Mouse (Mus musculus) adipose tissue, adult 10 weeks (tissue): ENCODE measurements around the gene Ostc. TPM values are rescaled to one million over a fixed set of nuclear protein-coding genes. Genes with fewer than 3 reads are reported as not detected.

Experiments used
- polyA plus RNA-seq: library from polyadenylated mRNA; stranded (reverse); fragments of 350-450 nt; fragmentation: Illumina TruSeq; extraction: RNeasy Lipid Tissue Mini Kit (QIAGEN cat#74804); gene quantifications from one replicate; pipeline ENCODE4 v1.2.3, GENCODE M21; 2014; ENCODE audit warnings: low read depth, low replicate concordance

Ostc gene
- polyA plus RNA-seq, result 119 TPM

DNA sequence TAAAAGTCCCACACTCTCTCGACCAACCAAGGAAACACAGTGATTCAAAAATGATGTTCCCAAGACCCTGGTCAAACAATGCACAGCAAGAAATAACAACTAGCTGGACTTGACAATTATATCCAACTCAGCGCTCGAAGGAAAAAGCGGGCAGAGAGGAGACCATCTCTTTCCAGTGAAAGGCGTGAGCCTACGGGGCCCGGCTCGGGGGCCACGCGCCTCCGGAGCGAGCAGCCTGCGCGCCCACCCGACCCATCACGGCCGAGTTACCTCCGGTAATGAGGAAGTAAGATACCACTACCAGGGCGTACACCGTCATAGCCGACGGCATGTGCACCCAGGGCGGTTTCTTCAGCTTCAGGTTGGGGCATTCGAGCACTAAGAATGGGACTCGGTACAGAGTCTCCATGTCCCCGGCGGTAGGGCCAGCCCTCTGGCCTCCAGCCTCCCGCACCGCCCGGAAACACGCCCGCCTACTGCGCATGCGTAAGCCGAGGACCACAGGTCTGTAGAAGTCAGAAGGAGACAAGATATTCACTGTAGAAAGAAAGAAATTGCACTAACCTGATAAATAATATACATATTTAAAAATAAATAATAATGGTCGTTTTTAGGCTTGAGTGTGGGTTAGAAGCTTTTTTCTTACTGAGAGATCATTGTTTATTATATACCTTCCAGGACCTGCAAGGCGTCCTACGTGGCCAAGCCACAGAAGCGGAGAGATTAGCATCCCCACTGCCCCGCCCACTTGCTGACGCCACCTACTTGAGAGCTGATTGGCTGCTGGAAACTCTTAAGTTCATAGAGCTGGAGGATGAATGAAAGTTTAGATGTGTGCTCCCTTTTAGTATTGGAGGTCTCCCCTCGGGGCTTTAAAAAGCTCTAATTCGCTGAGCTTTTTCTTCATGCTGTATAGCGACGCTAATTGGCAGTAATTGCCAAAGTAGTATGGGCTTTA lies at the start of gene Ostc:
Gene Ostc, minus strand, starts transcription at position 478 of the 958 bp plus-strand sequence.

DNA sequence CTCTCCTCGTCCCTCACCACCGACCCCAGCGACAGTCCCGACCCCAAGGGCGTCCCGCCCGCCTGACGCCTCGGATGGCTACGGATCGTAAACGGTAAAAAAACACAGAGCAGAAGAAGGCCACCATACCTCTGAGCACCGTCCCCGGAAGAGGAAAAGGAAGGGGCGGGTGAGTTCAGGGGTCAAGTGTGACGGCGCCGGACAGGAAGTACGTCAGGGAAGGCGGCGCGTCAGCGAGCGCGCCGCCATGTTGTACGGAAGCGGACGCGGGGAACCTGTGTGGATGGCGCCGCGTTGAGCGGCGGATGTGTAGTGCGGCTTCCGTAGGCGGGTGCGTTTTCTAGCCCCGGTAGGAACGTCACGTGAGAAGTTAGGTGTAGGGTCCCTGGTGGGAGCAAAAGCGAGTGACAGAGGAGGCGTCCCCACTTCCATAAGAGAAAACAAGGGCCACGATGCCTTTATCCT lies 21.0 kb upstream of the Ostc start, which contains the start of gene Rpl34:
Gene Rpl34, minus strand, starts transcription at position 210 of the 465 bp plus-strand sequence.

Other genes with a start within 250 kb of the Ostc start
- gene Etnppl, start 92.0 kb downstream of the Ostc start, polyA plus RNA-seq, result not detected
- 1,088 TPM for gene Rpl34, start 21.0 kb upstream of the Ostc start, polyA plus RNA-seq